Mouse (Mus musculus) embryonic fibroblast, embryonic 13.5 days (primary cell): ENCODE measurements around the gene Tmem220. TPM values are rescaled to one million over a fixed set of nuclear protein-coding genes. Genes with fewer than 3 reads are reported as not detected.

ENCODE experiments used
- H3K27ac ChIP-seq: 2 replicates; pipeline ENCODE4 v1.5.1; 2012; ENCODE audit warnings: low read length, control low read depth, inconsistent platforms; ENCODE audit not compliant: insufficient read depth
- H3K4me1 ChIP-seq: 2 replicates; pipeline ENCODE4 v1.6.1; 2011; ENCODE audit warnings: low read length; ENCODE audit not compliant: control insufficient read depth, insufficient read depth
- H3K4me3 ChIP-seq: 2 replicates; pipeline ENCODE4 v1.5.1; 2011; ENCODE audit warnings: mild to moderate bottlenecking, control low read depth, low read length; ENCODE audit not compliant: insufficient read depth
- CTCF ChIP-seq: IDR thresholded peaks from 2 replicates; pipeline ENCODE4 v1.5.1; 2011; ENCODE audit warnings: mild to moderate bottlenecking, control low read depth, low read length, moderate library complexity, borderline replicate concordance; ENCODE audit not compliant: insufficient read depth
- POLR2A ChIP-seq: IDR thresholded peaks from 2 replicates; pipeline ENCODE4 v1.6.1; 2011; ENCODE audit warnings: low read depth, mild to moderate bottlenecking, control low read depth, low read length, moderate library complexity
- polyA plus RNA-seq: library from polyadenylated mRNA; stranded (reverse); fragments of >200 nt; gene quantifications from 2 replicates; pipeline ENCODE4 v1.2.4, GENCODE M21; 2011; ENCODE audit warnings: low read depth; ENCODE audit not compliant: missing spikeins, insufficient read length

Gene Tmem220
- polyA plus RNA-seq, 1 experiment, result 2.9 TPM

DNA sequence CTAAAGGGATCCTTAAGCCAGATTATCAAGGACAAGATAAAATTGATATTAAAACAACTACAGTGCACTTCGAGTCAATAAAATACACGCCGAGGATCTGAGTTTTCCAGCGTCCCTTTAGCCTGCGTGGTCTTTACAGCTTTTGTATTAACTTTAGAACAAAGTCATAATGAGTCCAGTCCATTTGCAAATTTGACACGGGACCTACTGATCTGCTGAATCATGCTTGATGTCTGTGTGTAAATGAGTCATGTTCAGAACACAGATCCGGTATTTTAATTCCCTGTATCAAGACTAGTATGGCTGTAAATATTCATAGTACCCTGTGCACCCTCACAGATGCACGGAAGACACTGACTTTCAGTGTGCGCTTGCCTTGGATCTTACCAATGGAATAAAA, 11.9 kb downstream of the Tmem220 start:
- Histone ChIP-seq H3K27ac (no peak overlapping the region; the same call in 1 of the 2 replicates), H3K4me1 (no peaks in the 10 kb centered on the region), H3K4me3 (no peak overlapping the region)
- TF ChIP-seq POLR2A, result no peak
- TF ChIP-seq CTCF, result no peak

DNA sequence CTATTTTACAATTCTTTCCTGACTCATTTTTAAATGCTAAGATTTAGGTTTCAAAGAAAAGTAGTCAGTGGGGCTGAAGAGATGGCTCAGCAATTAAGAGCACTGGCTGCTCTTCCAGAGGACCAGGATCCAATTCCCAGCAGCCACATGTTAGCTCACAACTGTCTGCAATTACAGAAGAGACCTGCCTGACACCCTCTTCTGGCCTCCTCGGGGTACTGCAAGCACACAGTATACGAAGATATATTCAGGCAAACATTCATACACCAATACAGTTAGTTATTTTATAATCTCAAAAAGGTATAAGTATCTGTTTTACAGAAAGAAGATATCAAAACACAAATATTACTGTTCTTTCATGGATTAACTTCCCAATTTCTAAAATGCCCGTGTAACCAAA, 14.8 kb downstream of the Tmem220 start:
- Histone ChIP-seq H3K4me3 (no peak overlapping the region), H3K4me1 (no peaks in the 10 kb centered on the region), H3K27ac (no peak overlapping the region)
- no peak for TF ChIP-seq POLR2A
- no peak for TF ChIP-seq CTCF

DNA sequence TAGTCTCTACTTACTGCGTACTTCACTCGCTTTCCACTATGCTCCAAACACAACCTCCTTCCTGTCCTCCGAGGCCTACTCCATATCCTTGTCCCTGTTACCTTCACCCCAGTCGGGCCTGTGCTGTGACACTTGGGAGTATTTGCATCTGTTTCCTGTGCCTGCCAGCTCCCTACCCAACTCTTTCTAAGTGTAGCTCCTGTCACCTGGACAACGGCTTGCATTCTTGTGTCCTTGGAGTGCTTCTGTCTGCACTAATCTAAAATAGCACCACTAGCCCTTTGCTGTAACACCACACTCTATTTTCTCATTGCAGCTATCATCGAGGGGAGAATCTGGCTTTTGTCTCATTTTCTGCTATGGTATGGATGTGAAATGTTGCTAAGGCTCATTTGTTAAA, 15.5 kb downstream of the Tmem220 start:
- TF ChIP-seq CTCF (no peak), POLR2A (no peak)
- no peak overlapping the region for H3K4me3 ChIP-seq
- no peak overlapping the region for H3K27ac ChIP-seq
- no peaks in the 10 kb centered on the region for H3K4me1 ChIP-seq

DNA sequence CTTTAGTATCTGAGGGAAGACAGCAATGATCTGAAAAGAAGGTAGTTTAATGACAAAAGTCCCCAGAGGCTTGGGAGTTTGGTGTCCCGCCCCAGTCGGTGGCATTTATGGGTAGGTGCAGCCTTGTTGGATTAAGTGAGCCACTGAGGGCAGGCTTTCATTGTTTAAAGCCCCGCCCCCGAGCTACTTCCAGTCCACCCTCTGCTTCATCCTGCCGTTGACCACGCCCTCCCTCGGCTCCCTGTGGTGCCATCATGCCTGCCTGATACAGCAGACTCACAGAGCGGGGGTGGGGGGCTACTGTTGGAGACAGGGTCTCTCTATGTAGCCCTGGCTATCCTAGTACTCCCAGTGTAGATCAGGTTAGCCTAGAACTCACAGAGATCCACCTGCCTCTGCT, 18.1 kb downstream of the Tmem220 start:
- no peak for TF ChIP-seq CTCF
- TF ChIP-seq POLR2A, result no peak
- Histone ChIP-seq H3K27ac (no peak overlapping the region), H3K4me1 (no peaks in the 10 kb centered on the region), H3K4me3 (no peak overlapping the region)

DNA sequence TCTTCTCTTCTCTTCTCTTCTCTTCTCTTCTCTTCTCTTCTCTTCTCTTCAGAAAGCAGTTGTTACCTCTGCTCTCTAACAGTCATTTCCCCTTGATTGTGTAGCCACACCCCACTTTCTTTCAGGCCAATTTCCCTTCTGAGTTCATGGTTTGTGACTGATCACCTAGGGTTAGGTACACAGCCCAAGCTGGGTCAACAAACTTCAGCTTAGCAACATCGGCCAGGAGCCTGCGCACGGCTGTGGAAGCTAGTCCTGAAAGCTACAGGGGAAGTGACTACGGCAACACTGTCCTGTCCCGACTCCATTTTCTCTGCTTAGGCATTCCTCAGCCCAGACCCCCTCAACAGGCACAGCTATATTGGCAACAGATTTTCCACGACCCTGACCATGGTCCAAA, 20.0 kb downstream of the Tmem220 start:
- Histone ChIP-seq H3K27ac (no peak overlapping the region), H3K4me3 (no peak overlapping the region), H3K4me1 (no peaks in the 10 kb centered on the region)
- TF ChIP-seq CTCF (no peak), POLR2A (no peak)

DNA sequence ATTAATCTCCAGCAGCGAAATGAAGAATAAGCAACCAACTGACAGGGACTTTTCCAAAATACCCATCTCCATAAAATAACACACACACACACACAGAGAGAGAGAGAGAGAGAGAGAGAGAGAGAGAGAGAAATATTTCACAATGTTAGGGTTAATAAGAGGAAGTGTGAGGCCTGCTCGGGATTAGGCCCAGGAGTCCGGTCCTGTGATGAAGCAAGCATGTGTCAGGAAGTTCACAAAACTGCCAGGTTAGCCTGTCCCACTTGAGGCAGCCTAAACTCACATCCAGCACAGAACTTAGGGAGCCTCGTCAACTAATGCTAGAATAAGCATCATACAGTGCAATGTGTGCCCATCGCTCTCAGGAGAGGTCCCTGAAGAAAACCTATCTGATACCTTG, 22.2 kb downstream of the Tmem220 start:
- H3K27ac ChIP-seq, result no peak overlapping the region
- H3K4me3 ChIP-seq, result no peak overlapping the region
- no peaks in the 10 kb centered on the region; the same call in 1 of the 2 replicates for H3K4me1 ChIP-seq
- TF ChIP-seq CTCF (no peak), POLR2A (no peak)

DNA sequence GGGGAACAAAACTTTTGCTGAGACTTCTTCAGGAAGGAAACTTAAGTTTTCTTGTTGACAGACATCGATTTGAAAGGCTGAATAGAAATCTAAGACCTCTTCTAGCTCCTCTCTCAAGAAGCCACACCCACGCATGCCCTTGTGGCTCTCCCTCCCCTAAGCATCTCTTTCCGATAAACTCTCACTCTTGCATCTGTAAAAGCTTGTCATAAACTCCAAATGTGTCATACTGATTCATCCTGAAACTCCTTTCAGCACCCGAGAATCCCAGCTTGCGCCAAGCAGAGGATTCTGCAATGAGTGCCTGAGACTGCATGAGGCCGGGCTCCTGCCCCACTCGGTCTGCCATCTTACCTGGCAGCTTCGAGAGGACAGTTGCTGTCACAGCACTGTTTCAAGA, 23.5 kb downstream of the Tmem220 start:
- no peaks in the 10 kb centered on the region; the same call in 1 of the 2 replicates for H3K4me1 ChIP-seq
- no peak overlapping the region for H3K27ac ChIP-seq
- TF ChIP-seq POLR2A (no peak), CTCF (no peak)
- H3K4me3 ChIP-seq, result no peak overlapping the region

DNA sequence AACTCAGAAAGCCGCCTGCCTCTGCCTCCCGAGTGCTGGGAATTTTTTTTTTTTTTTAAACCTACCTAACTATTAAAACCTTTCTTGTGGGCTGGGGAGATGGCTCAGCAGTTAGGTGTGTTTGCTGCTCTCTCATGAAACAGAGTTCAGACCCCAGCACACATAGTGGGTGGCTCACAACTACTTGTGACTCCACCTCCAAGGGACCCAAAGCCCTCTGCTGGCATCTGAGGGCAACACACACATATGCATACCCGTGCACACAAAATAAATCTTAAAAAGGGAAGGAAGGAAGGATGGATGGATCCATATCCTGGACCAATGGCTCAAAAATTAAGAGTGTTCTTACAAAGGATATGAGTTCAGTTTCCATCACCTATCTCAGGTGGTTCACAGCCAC, 24.3 kb downstream of the Tmem220 start:
- Histone ChIP-seq H3K4me1 (no peaks in the 10 kb centered on the region; the same call in 1 of the 2 replicates), H3K27ac (no peak overlapping the region), H3K4me3 (no peak overlapping the region)
- TF ChIP-seq POLR2A, result no peak

DNA sequence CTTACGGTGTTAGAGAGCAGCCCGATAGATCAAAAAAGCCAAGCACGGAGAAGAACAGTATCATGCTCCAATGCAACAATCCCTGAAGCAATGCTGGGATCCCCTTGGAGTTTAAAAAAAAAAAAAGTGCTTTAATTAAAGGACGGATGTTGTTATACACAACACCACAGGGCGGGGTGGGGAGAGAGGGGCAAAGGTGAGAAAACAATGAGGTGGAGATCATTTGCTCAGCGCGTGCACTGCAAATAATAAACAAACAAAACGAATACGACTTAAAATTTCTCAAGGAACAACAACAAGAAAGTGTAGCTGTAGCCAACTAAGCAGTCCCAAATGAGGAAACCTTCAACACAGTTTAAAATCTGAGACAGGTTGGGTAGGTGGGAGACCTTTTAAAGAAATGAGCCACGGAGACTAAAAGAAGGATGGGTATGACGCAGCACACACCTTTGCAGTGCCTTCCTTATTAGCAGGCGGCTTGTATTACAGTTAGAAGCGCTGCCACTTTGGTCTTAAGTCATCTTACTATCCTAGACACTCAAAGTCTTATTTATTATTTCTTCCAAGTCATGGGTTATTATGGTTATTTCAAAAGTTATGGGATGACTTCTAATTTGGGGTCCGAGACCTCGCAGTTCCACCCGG, 26.8 kb downstream of the Tmem220 start:
- Histone ChIP-seq H3K4me1 (no peaks in the 10 kb centered on the region; the same call in 1 of the 2 replicates), H3K4me3 (peak overlapping the region; percentile 93), H3K27ac (0 out of 2 replicates have a peak overlapping the region, but pooled peaks have one; percentile 12)
- TF ChIP-seq POLR2A, result no peak
- TF ChIP-seq CTCF, result no peak

DNA sequence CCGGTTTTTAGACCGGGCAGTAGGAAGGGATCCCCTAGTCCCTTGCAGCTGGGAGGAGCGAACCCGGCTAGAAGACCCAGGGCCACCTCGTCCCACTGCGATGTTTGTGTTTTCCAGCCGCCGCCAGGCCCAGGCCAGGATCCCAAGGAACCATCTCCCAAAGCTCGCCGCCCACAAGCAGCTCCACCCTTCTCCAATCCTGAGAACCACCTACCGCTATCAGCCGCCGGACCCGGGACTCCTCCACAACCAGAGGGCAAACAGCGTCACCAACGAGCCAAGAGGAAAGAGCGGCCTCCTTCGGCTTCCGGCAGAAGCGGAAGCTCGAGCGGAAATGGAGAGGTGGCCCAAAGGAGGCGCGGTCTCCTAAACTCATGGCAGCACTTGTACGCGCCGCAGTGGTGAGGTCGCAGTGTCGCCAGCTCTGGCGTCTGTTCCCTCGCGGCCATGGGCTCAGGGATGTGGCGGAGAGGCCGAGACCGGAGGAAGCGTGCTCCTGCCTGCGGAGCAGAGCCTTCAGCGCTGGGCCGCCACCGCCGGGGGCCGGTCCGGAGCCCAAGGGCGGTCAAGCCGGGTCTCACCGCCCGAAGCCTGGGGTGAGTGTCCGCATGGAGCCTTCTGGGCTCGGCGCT, 27.5 kb downstream of the Tmem220 start, which contains the start of the genes Adprm and Sco1:
TSS of gene Adprm (minus strand) at position 274 of the 632 bp plus-strand sequence.
TSS of gene Sco1 (plus strand) at position 350 of the 632 bp plus-strand sequence.
- TF ChIP-seq POLR2A, result peak; percentile 90
- TF ChIP-seq CTCF, result no peak
- no peaks in the 10 kb centered on the region; the same call in 1 of the 2 replicates for H3K4me1 ChIP-seq
- H3K4me3 ChIP-seq, result peak within 1 kb of the TSS; percentile 93
- H3K27ac ChIP-seq, result 0 out of 2 replicates have a peak within 1 kb of the TSS, but pooled peaks have one; percentile 12
